Mouse (Mus musculus): ENCODE results near the gene Nfkbil1.

- TF ChIP-seq CTCF (IDR thresholded peaks at IDR 0.05; ENCODE audit: low read depth) (no peak), EP300 (IDR thresholded peaks at IDR 0.05; ENCODE audit: low read depth) (no peak)
Measured at GRCm38 (mm10) chr17:35233114-35233980, 2.2 kb downstream of the Nfkbil1 start, which contains the start of gene Atp6v1g2.
